Mouse (Mus musculus) stomach, postnatal 0 days (tissue): ENCODE results near the gene Zbtb32. TPM values are rescaled to one million over a fixed set of nuclear protein-coding genes. Genes with fewer than 3 reads are reported as not detected.

Experiments
- ATAC-seq: fragments of 200-750 bp; cut with Nextera tagmentation; 2 replicates; pipeline ENCODE4 v1.8.0; 2017; ENCODE audit not compliant: low FRiP score, low TSS enrichment
- DNase-seq: peaks from one replicate; pipeline ENCODE4 v3.0.0-alpha.2; 2016; ENCODE audit warnings: low spot score
- H3K27ac ChIP-seq: fragments of 300-500 bp; sonication (generic); replicated peaks from 2 replicates; pipeline ENCODE4 v1.5.1; 2014; ENCODE audit warnings: mild to moderate bottlenecking, control low read depth
- H3K27me3 ChIP-seq: fragments of 300-500 bp; sonication (generic); 2 replicates; pipeline ENCODE4 v1.6.1; 2014; ENCODE audit warnings: low read length; ENCODE audit not compliant: control insufficient read depth, insufficient read depth
- H3K36me3 ChIP-seq: fragments of 300-500 bp; sonication (generic); 2 replicates; pipeline ENCODE4 v1.6.1; 2014; ENCODE audit warnings: low read length, mixed read lengths; ENCODE audit not compliant: control insufficient read depth, insufficient read depth
- H3K4me1 ChIP-seq: fragments of 300-500 bp; sonication (generic); replicated peaks from 2 replicates; pipeline ENCODE4 v1.6.1; 2014; ENCODE audit warnings: antibody characterized with exemption; ENCODE audit not compliant: control insufficient read depth, insufficient read depth
- H3K4me2 ChIP-seq: fragments of 300-500 bp; sonication (generic); replicated peaks from 2 replicates; pipeline ENCODE4 v1.6.1; 2014; ENCODE audit warnings: low read depth, mild to moderate bottlenecking, control low read depth, moderate library complexity
- H3K4me3 ChIP-seq: fragments of 300-500 bp; sonication (generic); 2 replicates; pipeline ENCODE4 v1.5.1; 2014; ENCODE audit warnings: low read depth, low read length, control low read depth
- H3K9ac ChIP-seq: fragments of 300-500 bp; sonication (generic); 2 replicates; pipeline ENCODE4 v1.6.1; 2014; ENCODE audit warnings: mild to moderate bottlenecking, low read length, control low read depth, mixed read lengths
- H3K9me3 ChIP-seq: fragments of 300-500 bp; sonication (generic); 2 replicates; pipeline ENCODE4 v1.6.1; 2016; ENCODE audit warnings: low read length; ENCODE audit not compliant: control insufficient read depth
- CTCF ChIP-seq: IDR thresholded peaks from 2 replicates; pipeline ENCODE4 v1.5.1; 2016; ENCODE audit warnings: antibody characterized with exemption, low read depth, mild to moderate bottlenecking, moderate library complexity
- EP300 ChIP-seq: optimal IDR thresholded peaks from 2 replicates; pipeline ENCODE3; 2016; ENCODE audit warnings: antibody characterized with exemption
- WGBS: fragments of 180-500 bp; shearing (Covaris S2); extraction: QIAGEN DNeasy Blood & Tissue Kit; methylation state at CpG from one replicate; pipeline ENCODE4 v1.1.7; 2014; 5-methylcytosine and 5-hydroxymethylcytosine counted together
- polyA plus RNA-seq: library from polyadenylated mRNA; unstranded; fragments of >200 nt; fragmentation: Nextera tagmentation; extraction: Ambion mirVana; gene quantifications from 2 replicates; pipeline ENCODE4 v1.2.1, GENCODE M21; 2015

The Zbtb32 gene
- polyA plus RNA-seq, 1 experiment from 2014 or later, result 1.6 TPM

- 92% methylated on average over 9 of the region's 9 CpGs for WGBS
- H3K4me3 ChIP-seq, result no peak overlapping the region
- no peak overlapping the region for H3K9ac ChIP-seq
Observed at GRCm38 (mm10) chr7:30590927-30591604, 7.6 kb downstream of the Zbtb32 start.

DNA sequence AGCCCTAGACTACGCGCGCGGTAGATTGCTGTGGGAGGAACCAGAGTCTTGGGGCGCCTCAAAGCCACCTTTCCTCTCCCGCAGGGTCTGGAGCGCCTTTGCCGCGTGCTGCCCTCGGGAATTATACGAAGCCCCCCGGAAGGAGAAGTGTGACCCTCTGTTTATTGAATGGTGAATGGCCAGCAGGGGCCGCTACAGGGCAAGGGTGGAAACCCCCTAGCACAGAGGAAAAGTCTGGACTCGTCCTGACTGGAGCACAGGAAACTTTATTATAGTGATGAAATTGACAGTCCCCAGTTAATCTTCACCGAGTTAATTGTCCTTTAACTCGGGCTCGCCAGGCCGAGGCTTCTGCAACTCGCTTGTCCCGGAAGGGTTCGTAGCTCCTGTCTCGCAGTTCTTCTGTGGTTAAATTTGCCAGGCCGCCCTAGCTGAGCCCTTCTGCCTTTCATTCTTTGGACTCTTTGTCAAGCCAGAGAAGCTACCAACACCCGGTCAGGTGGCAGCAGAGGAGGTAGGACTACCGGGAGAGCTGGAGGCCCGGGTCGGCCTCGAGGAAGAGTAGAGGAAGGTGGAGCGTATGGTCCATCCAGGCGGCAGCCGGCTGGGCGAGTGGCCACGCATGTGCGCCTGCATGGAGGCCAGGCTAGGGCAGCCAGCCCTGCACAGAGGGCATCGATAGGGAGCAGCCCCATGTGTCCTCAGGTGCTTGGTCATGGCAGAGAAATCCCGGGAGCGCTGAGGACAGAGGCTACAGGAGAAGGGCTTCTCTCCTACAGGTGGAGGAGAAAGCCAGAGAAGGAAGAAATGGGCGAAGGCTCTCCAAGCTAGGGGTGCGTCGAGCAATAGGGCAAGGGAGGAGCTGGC lies 9.0 kb downstream of the Zbtb32 start:
- Histone ChIP-seq H3K4me2 (peak overlapping the region; percentile 90), H3K36me3 (peaks cover 8% of the 10 kb centered on the region), H3K4me1 (peaks cover 3% of the 10 kb centered on the region; the same call in 1 of the 2 replicates), H3K27ac (peak overlapping the region; percentile 93), H3K27me3 (no peaks in the 10 kb centered on the region), H3K4me3 (peak overlapping the region; percentile 94), H3K9me3 (no peaks in the 10 kb centered on the region), H3K9ac (peak overlapping the region; percentile 62)
- TF ChIP-seq CTCF, result peak; percentile 96
- TF ChIP-seq EP300, result no peak
- 19% methylated on average over 40 of the region's 40 CpGs for WGBS
- DNase-seq, result peak; percentile 89
- ATAC-seq, result peak; percentile 50

More at GRCm38 (mm10) chr7:30590927-30591604, 7.6 kb downstream of the Zbtb32 start:
- TF ChIP-seq CTCF, result no peak
- TF ChIP-seq EP300, result no peak
- ATAC-seq (no peak), DNase-seq (no peak)
- Histone ChIP-seq H3K36me3 (no peaks in the 10 kb centered on the region), H3K27ac (no peak overlapping the region), H3K27me3 (no peaks in the 10 kb centered on the region), H3K4me1 (peaks cover 3% of the 10 kb centered on the region; the same call in 1 of the 2 replicates), H3K9me3 (no peaks in the 10 kb centered on the region), H3K4me2 (no peak overlapping the region)

DNA sequence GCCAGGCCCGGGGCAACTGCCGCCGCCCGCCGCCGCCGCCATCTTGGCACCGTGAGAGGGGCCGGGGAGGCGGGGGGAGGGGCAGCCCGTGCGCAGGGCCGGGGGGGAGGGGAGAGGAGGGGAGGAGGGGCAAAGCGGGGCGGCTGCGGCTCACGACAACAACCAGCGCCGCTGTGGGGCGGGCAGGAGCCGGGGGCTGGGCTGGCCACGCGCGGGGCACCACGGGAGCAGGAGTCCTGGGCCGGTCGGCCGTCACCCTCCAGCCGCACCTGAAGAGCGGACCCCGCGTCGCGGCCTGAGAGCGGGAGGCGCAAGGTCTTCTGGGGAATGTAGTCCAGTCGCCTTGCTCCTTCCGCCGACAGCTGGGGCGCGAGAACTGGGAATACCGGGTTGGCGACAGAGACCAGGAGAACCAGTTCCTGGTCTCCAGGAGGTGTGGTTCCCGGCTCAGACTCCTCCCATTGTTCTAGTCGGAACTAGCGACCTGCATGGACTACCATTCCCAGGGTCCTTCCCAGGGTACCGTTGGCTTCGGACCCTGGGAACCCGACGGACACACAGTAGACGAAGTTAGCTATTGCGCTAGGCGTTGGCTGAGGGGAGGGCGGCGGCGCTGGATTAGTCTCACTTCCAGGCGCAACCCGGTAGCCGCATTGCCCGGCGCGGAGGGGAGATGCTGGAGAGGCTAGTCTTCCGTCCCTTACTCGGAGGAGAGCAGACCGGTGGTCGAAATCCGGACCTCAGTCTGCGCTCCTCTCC lies 9.9 kb downstream of the Zbtb32 start, which contains the start of gene Kmt2b:
TSS of gene Kmt2b (minus strand) at position 51 of the 759 bp plus-strand sequence.
- ATAC-seq (peak; percentile 96), DNase-seq (peak; percentile 99)
- H3K27ac ChIP-seq, result peak within 1 kb of the TSS; percentile 93
- under 1% methylated on average over 50 of the region's 68 CpGs for WGBS
- no peaks in the 10 kb centered on the region for H3K9me3 ChIP-seq
- peak within 1 kb of the TSS; percentile 98 for H3K9ac ChIP-seq
- H3K36me3 ChIP-seq, result peaks cover 14% of the 10 kb centered on the region
- peak within 1 kb of the TSS; percentile 94 for H3K4me3 ChIP-seq
- H3K4me2 ChIP-seq, result peak within 1 kb of the TSS; percentile 90
- H3K4me1 ChIP-seq, result peaks cover 3% of the 10 kb centered on the region; the same call in 1 of the 2 replicates
- TF ChIP-seq CTCF, result no peak
- TF ChIP-seq EP300, result peak; percentile 81
- H3K27me3 ChIP-seq, result no peaks in the 10 kb centered on the region

DNA sequence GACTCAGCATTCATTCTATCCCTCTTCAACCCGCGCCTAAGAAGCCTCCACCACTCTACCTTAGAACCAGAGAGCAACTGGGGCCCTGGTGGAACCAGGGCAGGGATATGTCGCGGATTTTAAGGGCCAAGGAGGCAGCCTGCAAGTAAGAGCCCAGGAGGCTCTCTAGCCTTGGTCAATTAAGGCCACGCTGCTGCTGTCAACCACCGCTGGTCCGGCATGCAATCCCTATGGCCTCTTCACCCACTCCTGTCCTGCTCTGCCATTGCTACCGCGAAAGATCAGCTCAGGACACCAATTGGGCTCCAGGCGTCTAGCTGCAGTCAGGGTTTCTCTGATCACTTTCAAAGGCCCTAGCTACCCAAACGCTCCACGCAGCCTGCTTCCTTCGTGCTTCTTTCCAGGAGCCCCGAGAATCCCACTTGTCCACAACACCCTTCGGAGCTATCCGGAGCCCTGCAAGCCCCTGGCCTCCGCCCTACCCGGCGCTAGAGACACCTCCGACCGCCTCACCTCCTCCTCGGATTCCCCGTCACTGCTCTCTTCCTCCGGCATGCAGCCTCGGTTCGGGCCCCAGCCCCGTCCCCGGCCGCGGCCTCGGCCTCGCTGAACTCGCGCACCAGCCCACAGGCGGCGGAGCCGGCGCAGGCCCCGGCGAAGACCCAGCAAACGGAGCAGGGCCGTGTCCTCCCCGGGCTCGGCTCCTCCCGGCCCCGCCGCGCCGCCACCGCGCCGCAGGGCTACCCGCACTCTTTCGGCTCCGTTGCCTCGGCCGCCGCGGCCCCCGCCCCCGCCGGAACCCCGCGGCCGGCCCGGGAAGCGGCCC lies 10.7 kb downstream of the Zbtb32 start:
- DNase-seq (peak; percentile 65), ATAC-seq (peak; percentile 10)
- TF ChIP-seq EP300 (no peak), CTCF (no peak)
- H3K36me3 ChIP-seq, result peaks cover 20% of the 10 kb centered on the region
- no peaks in the 10 kb centered on the region for H3K27me3 ChIP-seq
- H3K4me3 ChIP-seq, result peak overlapping the region; percentile 94
- H3K27ac ChIP-seq, result peak overlapping the region; percentile 93
- no peaks in the 10 kb centered on the region for H3K9me3 ChIP-seq
- H3K4me2 ChIP-seq, result peak overlapping the region; percentile 90
- H3K4me1 ChIP-seq, result peaks cover 3% of the 10 kb centered on the region; the same call in 1 of the 2 replicates
- under 1% methylated on average over 51 of the region's 67 CpGs for WGBS
- peak overlapping the region; percentile 98 for H3K9ac ChIP-seq
